Comparison of ENCODE assay signal across 30 mouse cellular contexts in genomic region chr9:40613182-40613581, GRCm38 (mm10). TPM values are rescaled to one million over a fixed set of nuclear protein-coding genes. Genes with fewer than 3 reads are reported as not detected.
DNase-seq lines count a peak whose midpoint lies in the region; ATAC-seq and TF ChIP-seq lines count a peak whose summit lies in the region.
"Had no signal": no experiment of that assay in that cellular context is flagged by ENCODE, and none has a peak within 500 bp of the region (broad histone marks: within the 10 kb centered on the region; RNA-seq: fewer than 3 reads in every experiment).

No protein-coding gene starts in this region.

- TF ChIP-seq POLR2A in bone marrow, adult 2 months (IDR thresholded peaks at IDR 0.05; ENCODE audit: borderline replicate concordance, control insufficient read depth, low read depth, low read length) = no peak

- H3K4me3 ChIP-seq in forebrain, embryonic 16.5 days (replicated peaks; ENCODE audit: low read length) = no peak overlapping the region
- no peak overlapping the region for H3K4me3 ChIP-seq in forebrain, embryonic 14.5 days (ENCODE audit: low read depth, low read length)
- H3K4me3 ChIP-seq in bone marrow, adult 2 months (replicated peaks; ENCODE audit: control insufficient read depth, low read depth, low read length) = no peak overlapping the region
- no peak overlapping the region for H3K4me3 ChIP-seq in liver, postnatal 0 days (ENCODE audit: low read depth, low read length)
- H3K4me3 ChIP-seq in intestine, embryonic 16.5 days (ENCODE audit: low read length) = no peak overlapping the region
- H3K4me3 ChIP-seq: embryonic facial prominence, embryonic 12.5 days; erythroblast, embryonic 14.5 days; heart, adult 2 months; hindbrain, embryonic 15.5 days; intestine, embryonic 15.5 days; layer of hippocampus, adult 2 months; midbrain, embryonic 15.5 days; neural tube, embryonic 15.5 days had no signal

- H3K27me3 ChIP-seq in forebrain, embryonic 16.5 days (replicated peaks; ENCODE audit: control insufficient read depth, insufficient read depth, low read length) = no peaks in the 10 kb centered on the region
- no peaks in the 10 kb centered on the region for H3K27me3 ChIP-seq in forebrain, embryonic 14.5 days (replicated peaks; ENCODE audit: control insufficient read depth, insufficient read depth, low read length)
- 0 out of 2 replicates have a peak, but pooled peaks cover 3% of the 10 kb centered on the region for H3K27me3 ChIP-seq in liver, postnatal 0 days (ENCODE audit: insufficient read depth, low read length)
- H3K27me3 ChIP-seq in intestine, embryonic 16.5 days (replicated peaks; ENCODE audit: control insufficient read depth, insufficient read depth, low read length) = no peaks in the 10 kb centered on the region; the same call in none of the 2 replicates
- H3K27me3 ChIP-seq: embryonic facial prominence, embryonic 12.5 days; hindbrain, embryonic 15.5 days; intestine, embryonic 15.5 days; midbrain, embryonic 15.5 days; neural tube, embryonic 15.5 days had no signal

- H3K4me1 ChIP-seq in forebrain, embryonic 16.5 days (replicated peaks; ENCODE audit: control insufficient read depth, insufficient read depth, low read length) = peaks cover 26% of the 10 kb centered on the region
- H3K4me1 ChIP-seq in forebrain, embryonic 14.5 days (ENCODE audit: control insufficient read depth, insufficient read depth, low read length) = peaks cover 8% of the 10 kb centered on the region; the same call in 1 of the 2 replicates
- H3K4me1 ChIP-seq in bone marrow, adult 2 months (ENCODE audit: control insufficient read depth, insufficient read depth, low read length) = no peaks in the 10 kb centered on the region
- H3K4me1 ChIP-seq in liver, postnatal 0 days (ENCODE audit: insufficient read depth) = peaks cover 11% of the 10 kb centered on the region; the same call in 1 of the 2 replicates
- peaks cover 8% of the 10 kb centered on the region; the same call in 1 of the 2 replicates for H3K4me1 ChIP-seq in intestine, embryonic 16.5 days (ENCODE audit: control insufficient read depth, insufficient read depth, low read length)

- TF ChIP-seq EP300 in liver, postnatal 0 days (IDR thresholded peaks at IDR 0.05; ENCODE audit: low read depth) = peak; percentile 20; the same call in 1 of the 2 replicates

- DNase-seq in forebrain, embryonic 14.5 days (ENCODE audit: low spot score) = no peak
- DNase-seq in 3T3-L1 (ENCODE audit: low read depth, low spot score) = peak; percentile 50
- peak; percentile 38 for DNase-seq in liver, postnatal 0 days
- DNase-seq in adrenal gland, postnatal 36 days = no peak
- DNase-seq in gastrocnemius, adult 8-10 months (ENCODE audit: low spot score in 2 of 2) = no peak
- DNase-seq: adrenal gland, adult 8-10 months; B cell, adult 2 months; gastrocnemius, postnatal 25 days; heart, adult 2 months; heart, postnatal 36 days; layer of hippocampus, postnatal 36 days had no signal

- TF ChIP-seq CTCF in bone marrow, adult 2 months (IDR thresholded peaks at IDR 0.05; ENCODE audit: control insufficient read depth, insufficient read depth, low read length) = no peak
- TF ChIP-seq CTCF in liver, postnatal 0 days (IDR thresholded peaks at IDR 0.05; ENCODE audit: low read depth) = no peak

- no peaks in the 10 kb centered on the region for H3K9me3 ChIP-seq in forebrain, embryonic 16.5 days (ENCODE audit: control insufficient read depth, low read length)
- no peaks in the 10 kb centered on the region for H3K9me3 ChIP-seq in forebrain, embryonic 14.5 days (replicated peaks; ENCODE audit: control insufficient read depth, low read length)
- no peaks in the 10 kb centered on the region for H3K9me3 ChIP-seq in liver, postnatal 0 days (ENCODE audit: low read length)
- no peaks in the 10 kb centered on the region for H3K9me3 ChIP-seq in intestine, embryonic 16.5 days (ENCODE audit: control insufficient read depth, low read length)
- H3K9me3 ChIP-seq: embryonic facial prominence, embryonic 12.5 days; hindbrain, embryonic 15.5 days; intestine, embryonic 15.5 days; midbrain, embryonic 15.5 days; neural tube, embryonic 15.5 days had no signal

- 81% methylated on average over 4 of the region's 4 CpGs for WGBS in forebrain, embryonic 16.5 days
- WGBS in forebrain, embryonic 14.5 days = 82% methylated on average over 4 of the region's 4 CpGs
- WGBS in bone marrow, adult 2 months = 60% methylated on average over 4 of the region's 4 CpGs
- WGBS in liver, postnatal 0 days (ENCODE audit: insufficient replicate concordance) = 45% methylated on average over 4 of the region's 4 CpGs
- 82% methylated on average over 4 of the region's 4 CpGs for whole genome bisulfite sequencing in intestine, embryonic 16.5 days

- no peak overlapping the region for H3K9ac ChIP-seq in forebrain, embryonic 16.5 days (replicated peaks; ENCODE audit: low read depth, low read length)
- H3K9ac ChIP-seq in forebrain, embryonic 14.5 days (ENCODE audit: low read length) = no peak overlapping the region
- no peak overlapping the region for H3K9ac ChIP-seq in liver, postnatal 0 days (replicated peaks)
- no peak overlapping the region for H3K9ac ChIP-seq in intestine, embryonic 16.5 days (ENCODE audit: low read depth, low read length)
- H3K9ac ChIP-seq: embryonic facial prominence, embryonic 12.5 days; hindbrain, embryonic 15.5 days; intestine, embryonic 15.5 days; midbrain, embryonic 15.5 days; neural tube, embryonic 15.5 days had no signal

- peak overlapping the region; percentile 21; the same call in 1 of the 2 replicates for H3K27ac ChIP-seq in forebrain, embryonic 16.5 days (ENCODE audit: low read length)
- H3K27ac ChIP-seq in forebrain, embryonic 14.5 days (ENCODE audit: low read depth, low read length) = no peak overlapping the region
- H3K27ac ChIP-seq in bone marrow, adult 2 months (ENCODE audit: control insufficient read depth, insufficient read depth, low read depth, low read length, poor library complexity) = 0 out of 2 replicates have a peak overlapping the region, but pooled peaks have one; percentile 7
- H3K27ac ChIP-seq in liver, postnatal 0 days (ENCODE audit: low read depth) = peak overlapping the region; percentile 41
- H3K27ac ChIP-seq in intestine, embryonic 16.5 days (ENCODE audit: low read length) = no peak overlapping the region
- H3K27ac ChIP-seq: embryonic facial prominence, embryonic 12.5 days; heart, adult 2 months; hindbrain, embryonic 15.5 days; intestine, embryonic 15.5 days; layer of hippocampus, adult 2 months; midbrain, embryonic 15.5 days had no signal

- H3K4me2 ChIP-seq in forebrain, embryonic 16.5 days (ENCODE audit: low read length) = no peak overlapping the region
- no peak overlapping the region for H3K4me2 ChIP-seq in forebrain, embryonic 14.5 days (ENCODE audit: low read length)
- H3K4me2 ChIP-seq in liver, postnatal 0 days (ENCODE audit: low read depth, low read length) = no peak overlapping the region
- no peak overlapping the region for H3K4me2 ChIP-seq in intestine, embryonic 16.5 days (ENCODE audit: low read depth, low read length)
- H3K4me2 ChIP-seq: embryonic facial prominence, embryonic 12.5 days; hindbrain, embryonic 15.5 days; intestine, embryonic 15.5 days; midbrain, embryonic 15.5 days; neural tube, embryonic 15.5 days had no signal

- no peaks in the 10 kb centered on the region for H3K36me3 ChIP-seq in forebrain, embryonic 16.5 days (ENCODE audit: control insufficient read depth, insufficient read depth)
- no peaks in the 10 kb centered on the region for H3K36me3 ChIP-seq in forebrain, embryonic 14.5 days (ENCODE audit: control insufficient read depth, insufficient read depth, low read length)
- no peaks in the 10 kb centered on the region for H3K36me3 ChIP-seq in liver, postnatal 0 days (replicated peaks; ENCODE audit: insufficient read depth, low read length)
- H3K36me3 ChIP-seq in intestine, embryonic 16.5 days (ENCODE audit: control insufficient read depth, insufficient read depth, low read length) = no peaks in the 10 kb centered on the region
- H3K36me3 ChIP-seq: embryonic facial prominence, embryonic 12.5 days; hindbrain, embryonic 15.5 days; intestine, embryonic 15.5 days; midbrain, embryonic 15.5 days; neural tube, embryonic 15.5 days had no signal

- no peak for ATAC-seq in forebrain, embryonic 16.5 days
- no peak for ATAC-seq in forebrain, embryonic 14.5 days
- peak; percentile 95 for ATAC-seq in liver, postnatal 0 days
- ATAC-seq in intestine, embryonic 16.5 days = no peak
- ATAC-seq: intestine, embryonic 15.5 days; midbrain, embryonic 15.5 days had no signal

RNA-seq across cellular contexts. Expression of gene Gm21915, which starts 57.2 kb away (rescaled TPM):
- not detected in 2 replicates for polyA plus RNA-seq in forebrain, embryonic 16.5 days (2015; fragmentation: Nextera tagmentation; extraction: Ambion mirVana)
- not detected in 2 replicates for polyA plus RNA-seq in forebrain, embryonic 14.5 days (2014; fragmentation: Nextera tagmentation; extraction: Ambion mirVana)
- polyA plus RNA-seq in bone marrow, adult 2 months (2011; ENCODE audit: insufficient read depth, insufficient read length, low replicate concordance, missing spikeins) = not detected in 2 replicates
- polyA plus RNA-seq in liver, postnatal 0 days (2015; fragmentation: Nextera tagmentation; extraction: Ambion mirVana) = not detected in 2 replicates
- not detected in 2 replicates for polyA plus RNA-seq in intestine, embryonic 16.5 days (2015; fragmentation: Nextera tagmentation; extraction: Ambion mirVana)
- not detected for total RNA-seq in adrenal gland, postnatal 36 days (2021)
- not detected for total RNA-seq in gastrocnemius, adult 8-10 months (2022)
- total RNA-seq: adrenal gland, adult 8-10 months; gastrocnemius, postnatal 25 days; heart, adult 2 months; heart, postnatal 36 days; layer of hippocampus, adult 2 months; layer of hippocampus, postnatal 36 days; left cerebral cortex, postnatal 14 days; megakaryocyte, adult 5-6 weeks had no signal
- polyA plus RNA-seq: brain, embryonic 14.5 days; embryonic facial prominence, embryonic 12.5 days; erythroblast, embryonic 14.5 days; frontal cortex, adult 2 months; heart, adult 2 months; heart, embryonic 14.5 days; hindbrain, embryonic 15.5 days; intestine, embryonic 15.5 days; kidney, embryonic 16.5 days; limb, embryonic 14.5 days; lung, postnatal 0 days; midbrain, embryonic 15.5 days; neural tube, embryonic 15.5 days; urinary bladder, adult 2 months had no signal

Comparison
In these comparisons a context has a peak if more than half of its experiments do, and no peak if none do; other contexts are left out.
1. H3K27ac ChIP-seq: peak in forebrain, embryonic 16.5 days (single experiment), bone marrow, adult 2 months (single experiment) and liver, postnatal 0 days (single experiment); none in forebrain, embryonic 14.5 days (single experiment) and intestine, embryonic 16.5 days (single experiment).
2. DNase-seq: peak in 3T3-L1 (single experiment) and liver, postnatal 0 days (single experiment); none in forebrain, embryonic 14.5 days (single experiment), adrenal gland, postnatal 36 days (0 of 2) and gastrocnemius, adult 8-10 months (0 of 2).